Mouse (Mus musculus) lung, postnatal 10 days (tissue): ENCODE measurements at regions not wholly inside any gene's neighbourhood (a gene's known extent, or its start where the extent isn't known, plus 50 kb on each side); places are given as distances from the start of the nearest gene placed in this dataset.

ENCODE experiments used
- DNase-seq: peaks from one replicate; pipeline ENCODE4 v3.0.0; 2021

DNA sequence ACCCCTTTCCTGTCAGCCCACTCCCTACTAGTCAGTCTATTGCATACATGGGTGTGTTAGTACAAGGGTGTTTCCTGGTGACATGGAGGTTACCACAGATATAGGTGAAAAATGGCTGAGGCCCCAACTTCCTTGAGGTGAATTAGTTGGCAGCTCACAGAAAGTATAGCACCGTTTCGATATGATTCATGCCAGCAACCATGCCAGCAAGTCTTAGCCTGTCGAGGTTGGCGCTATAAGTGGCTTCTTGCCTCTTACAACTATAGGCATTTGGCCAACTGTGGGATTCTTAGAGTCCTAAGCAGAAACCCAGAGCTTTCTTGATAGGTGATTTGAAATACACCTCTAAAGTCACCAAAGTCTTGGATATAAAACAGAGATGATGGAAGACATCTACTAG lies 85.3 kb upstream of the Hs3st1 start:
- no peak for DNase-seq

DNA sequence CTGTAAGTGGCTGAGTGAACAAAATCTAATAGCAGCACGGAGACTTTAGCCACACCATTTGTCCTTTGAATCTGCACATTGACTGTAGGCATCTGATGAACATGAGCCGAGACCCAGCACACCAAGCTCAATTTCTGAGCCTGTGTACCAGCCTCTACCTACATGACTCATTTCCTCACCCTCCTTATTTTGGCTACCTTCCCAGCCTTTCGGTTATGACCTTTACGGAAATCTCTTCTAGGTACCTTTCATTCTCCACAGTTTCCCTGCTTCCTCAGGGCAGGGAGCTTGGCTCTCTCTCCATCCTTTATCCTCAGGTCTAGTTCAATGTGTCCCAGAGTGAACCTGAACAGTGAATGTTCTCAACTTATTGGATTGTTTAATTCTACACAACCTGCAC lies 77.3 kb upstream of the Hs3st1 start:
- no peak for DNase-seq

DNA sequence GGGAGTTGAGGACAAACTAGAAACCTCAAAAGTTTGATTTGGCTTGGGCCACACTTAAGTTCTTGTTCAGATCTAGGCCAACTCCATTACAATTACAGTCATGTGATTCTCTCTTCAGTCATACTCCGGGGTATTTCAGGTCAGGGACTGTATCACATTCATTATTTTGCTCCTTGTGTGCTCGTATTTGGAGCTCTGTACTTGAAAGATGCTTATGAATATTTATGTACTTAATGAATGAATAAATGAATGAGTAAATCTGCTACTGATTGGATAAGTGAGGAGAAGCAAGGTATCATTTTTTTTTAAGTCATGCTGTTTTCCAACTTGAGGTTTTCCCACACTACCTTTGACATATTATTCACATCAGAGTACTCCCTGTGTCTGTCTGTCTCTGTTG lies 69.4 kb upstream of the Hs3st1 start:
- DNase-seq = no peak

DNA sequence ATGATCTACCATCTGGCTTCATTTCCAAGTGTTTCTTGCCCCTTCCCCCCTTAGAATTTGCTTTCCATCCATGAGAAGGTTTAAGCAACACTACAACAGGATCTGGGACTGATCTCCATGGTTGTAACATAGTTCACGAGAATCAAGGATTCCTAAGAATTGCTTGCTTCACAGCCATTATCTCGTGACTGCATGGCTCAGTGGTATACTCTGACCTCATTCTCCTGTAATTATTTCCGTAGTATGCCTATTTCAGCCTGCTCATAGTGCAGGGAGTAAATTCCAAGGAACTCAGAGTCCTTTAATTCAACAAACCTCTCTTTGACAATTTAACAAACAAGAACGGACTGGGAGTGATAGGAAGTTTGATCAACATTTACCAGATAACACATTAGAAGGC lies 51.4 kb upstream of the Hs3st1 start:
- DNase-seq = no peak
